Mouse (Mus musculus): ENCODE results near the gene Tex9. TPM values are rescaled to one million over a fixed set of nuclear protein-coding genes. Genes with fewer than 3 reads are reported as not detected.
"Not testable (repeated sequence)": the region's sequence is repeated elsewhere in the genome, so short reads cannot be mapped to it uniquely, and the experiment has no call there.

The Tex9 gene
- polyA plus RNA-seq, 1 experiment from 2014 or later = 61.7 TPM

DNA sequence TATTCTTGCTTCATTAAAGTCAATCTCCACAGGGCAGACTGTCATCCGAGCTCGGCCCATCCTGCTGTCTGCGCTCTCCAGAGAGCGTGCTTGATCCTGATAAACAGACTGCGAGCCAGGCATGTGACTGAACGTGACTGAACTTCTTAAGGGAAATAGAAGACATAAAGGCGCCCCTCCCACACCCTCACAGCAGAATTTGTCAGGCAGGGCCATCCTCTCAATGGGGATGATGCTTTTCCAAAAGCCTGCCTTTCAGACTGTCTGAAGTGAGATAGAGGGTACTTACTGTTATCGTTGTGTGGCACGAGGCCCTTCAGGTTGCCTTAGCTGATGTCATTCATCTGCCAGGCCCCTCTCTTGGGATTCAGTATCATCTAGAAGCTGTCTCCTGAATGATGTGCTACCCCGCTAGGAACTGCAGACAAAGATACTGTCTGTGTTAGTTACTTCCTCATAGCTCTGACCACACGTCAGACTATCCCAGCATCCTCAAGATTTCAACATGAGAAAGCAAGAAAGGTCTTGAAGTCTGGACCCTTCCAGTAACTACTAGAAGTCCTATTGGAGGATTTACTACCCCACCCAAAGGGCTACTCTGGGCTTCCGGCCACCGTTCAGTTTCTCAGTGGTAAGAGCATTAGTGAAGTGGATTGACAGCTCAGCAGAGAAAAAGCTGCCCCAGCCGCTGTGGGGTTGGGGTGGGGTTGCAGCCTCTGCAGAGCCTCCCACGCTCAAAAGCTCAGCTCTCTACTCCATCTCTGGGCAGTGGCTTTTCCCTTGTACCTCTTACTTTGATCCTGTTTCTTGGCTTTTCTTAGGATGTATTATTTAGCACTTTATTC lies 82.4 kb downstream of the Tex9 start:
- Histone ChIP-seq H3K9me3 (ENCODE audit: control insufficient read depth, low read length) (no peaks in the 10 kb centered on the region), H3K36me3 (ENCODE audit: control insufficient read depth, insufficient read depth, low read length) (no peaks in the 10 kb centered on the region), H3K27me3 (ENCODE audit: control insufficient read depth, insufficient read depth, low read length) (no peaks in the 10 kb centered on the region), H3K4me1 (ENCODE audit: control insufficient read depth, insufficient read depth, low read length) (no peaks in the 10 kb centered on the region), H3K4me3 (ENCODE audit: low read depth, low read length) (no peak overlapping the region), H3K27ac (ENCODE audit: low read depth, low read length) (no peak overlapping the region), H3K9ac (ENCODE audit: low read length) (no peak overlapping the region), H3K4me2 (no peak overlapping the region)
- ATAC-seq (ENCODE audit: low FRiP score) = peak; percentile 67; the same call in 1 of the 2 replicates
- WGBS = 50% methylated on average over 15 of the region's 15 CpGs
- DNase-seq (ENCODE audit: low spot score, missing footprints) = peak; percentile 82

DNA sequence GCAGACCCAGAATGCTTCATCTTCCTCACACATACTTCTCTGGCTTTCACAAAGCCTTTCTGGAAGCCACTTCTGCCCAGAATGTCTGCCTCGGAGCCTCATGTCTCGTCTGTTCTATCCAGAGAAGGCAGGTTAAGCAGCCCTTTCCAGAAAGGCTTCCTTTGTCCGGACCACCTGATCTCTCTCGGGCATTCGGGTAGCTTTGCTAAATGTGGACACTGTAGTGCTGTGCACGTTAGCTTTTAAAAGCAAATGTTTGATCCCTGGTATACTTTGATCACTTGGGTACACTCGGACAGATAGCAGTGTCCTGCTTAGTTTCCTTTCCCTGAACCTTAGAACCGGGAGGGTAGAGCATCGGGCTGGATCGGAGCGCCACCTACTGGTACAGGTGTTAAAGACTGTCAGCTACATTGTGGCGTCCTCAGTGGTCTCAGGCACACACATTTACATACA lies 83.9 kb downstream of the Tex9 start:
- Histone ChIP-seq H3K4me2 (peak overlapping the region; percentile 35), H3K36me3 (ENCODE audit: control insufficient read depth, insufficient read depth, low read length) (no peaks in the 10 kb centered on the region), H3K4me1 (ENCODE audit: control insufficient read depth, insufficient read depth, low read length) (no peaks in the 10 kb centered on the region), H3K9me3 (ENCODE audit: control insufficient read depth, low read length) (no peaks in the 10 kb centered on the region), H3K4me3 (ENCODE audit: low read depth, low read length) (no peak overlapping the region), H3K9ac (ENCODE audit: low read length) (peak overlapping the region; percentile 39), H3K27me3 (ENCODE audit: control insufficient read depth, insufficient read depth, low read length) (no peaks in the 10 kb centered on the region), H3K27ac (ENCODE audit: low read depth, low read length) (no peak overlapping the region)
- peak; percentile 98 for DNase-seq (ENCODE audit: low spot score, missing footprints)
- ATAC-seq (ENCODE audit: low FRiP score) = peak; percentile 76; the same call in 1 of the 2 replicates
- WGBS = 13% methylated on average over 12 of the region's 12 CpGs

GRCm38 (mm10) chr9:72405882-72406638 lies 86.0 kb downstream of the Tex9 start:
- Histone ChIP-seq H3K9me3 (ENCODE audit: control insufficient read depth, low read length) (no peaks in the 10 kb centered on the region), H3K4me3 (ENCODE audit: low read depth, low read length) (no peak overlapping the region), H3K4me1 (ENCODE audit: control insufficient read depth, insufficient read depth, low read length) (no peaks in the 10 kb centered on the region), H3K9ac (ENCODE audit: low read length) (no peak overlapping the region), H3K27me3 (ENCODE audit: control insufficient read depth, insufficient read depth, low read length) (no peaks in the 10 kb centered on the region), H3K36me3 (ENCODE audit: control insufficient read depth, insufficient read depth, low read length) (no peaks in the 10 kb centered on the region), H3K4me2 (no peak overlapping the region), H3K27ac (ENCODE audit: low read depth, low read length) (no peak overlapping the region)
- ATAC-seq (ENCODE audit: low FRiP score) (no peak), DNase-seq (ENCODE audit: low spot score, missing footprints) (peak; percentile 74)
- 90% methylated on average over 9 of the region's 9 CpGs for WGBS

DNA sequence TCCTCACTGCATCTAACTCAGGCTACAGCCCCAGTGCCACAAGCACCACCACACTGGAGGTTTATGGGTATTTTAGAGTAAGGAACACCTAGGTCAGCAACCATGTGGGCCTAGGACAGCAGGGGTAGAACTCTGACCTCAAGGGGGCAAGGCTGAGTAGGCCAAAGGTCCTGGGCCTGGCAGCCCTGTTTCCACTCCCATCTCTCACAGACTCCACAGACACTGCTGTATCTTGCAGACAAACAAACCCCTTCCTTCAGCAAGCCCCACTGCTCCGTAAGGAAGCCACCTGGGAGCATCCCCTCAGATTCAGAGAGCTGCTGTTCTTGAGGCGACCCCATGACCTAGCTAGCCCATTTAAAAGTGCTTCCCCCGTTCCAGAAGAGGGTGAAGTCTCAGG lies 87.1 kb downstream of the Tex9 start:
- WGBS = 77% methylated on average over 3 of the region's 3 CpGs
- H3K27ac ChIP-seq (ENCODE audit: low read depth, low read length) = no peak overlapping the region
- H3K4me1 ChIP-seq (ENCODE audit: control insufficient read depth, insufficient read depth, low read length) = no peaks in the 10 kb centered on the region
- H3K4me2 ChIP-seq = no peak overlapping the region
- H3K27me3 ChIP-seq (ENCODE audit: control insufficient read depth, insufficient read depth, low read length) = no peaks in the 10 kb centered on the region
- no peaks in the 10 kb centered on the region for H3K9me3 ChIP-seq (ENCODE audit: control insufficient read depth, low read length)
- H3K36me3 ChIP-seq (ENCODE audit: control insufficient read depth, insufficient read depth, low read length) = no peaks in the 10 kb centered on the region
- H3K9ac ChIP-seq (ENCODE audit: low read length) = no peak overlapping the region
- DNase-seq (ENCODE audit: low spot score, missing footprints) (peak; percentile 62), ATAC-seq (ENCODE audit: low FRiP score) (no peak)
- no peak overlapping the region for H3K4me3 ChIP-seq (ENCODE audit: low read depth, low read length)

GRCm38 (mm10) chr9:72404446-72404845 lies 87.6 kb downstream of the Tex9 start:
- WGBS = 84% methylated on average over 8 of the region's 8 CpGs
- no peak for ATAC-seq (ENCODE audit: low FRiP score)
- no peak overlapping the region for H3K4me3 ChIP-seq (ENCODE audit: low read depth, low read length)

GRCm38 (mm10) chr9:72403421-72403820 lies 88.6 kb downstream of the Tex9 start:
- H3K27me3 ChIP-seq (ENCODE audit: control insufficient read depth, insufficient read depth, low read length) = no peaks in the 10 kb centered on the region
- H3K4me1 ChIP-seq (ENCODE audit: control insufficient read depth, insufficient read depth, low read length) = no peaks in the 10 kb centered on the region
- ATAC-seq (ENCODE audit: low FRiP score) (no peak), DNase-seq (ENCODE audit: low spot score, missing footprints) (peak; percentile 19)
- H3K9me3 ChIP-seq (ENCODE audit: control insufficient read depth, low read length) = no peaks in the 10 kb centered on the region
- no peak overlapping the region for H3K4me3 ChIP-seq (ENCODE audit: low read depth, low read length)
- H3K4me2 ChIP-seq = no peak overlapping the region
- H3K27ac ChIP-seq (ENCODE audit: low read depth, low read length) = no peak overlapping the region
- H3K36me3 ChIP-seq (ENCODE audit: control insufficient read depth, insufficient read depth, low read length) = no peaks in the 10 kb centered on the region
- H3K9ac ChIP-seq (ENCODE audit: low read length) = no peak overlapping the region
- 79% methylated on average over 6 of the region's 6 CpGs for WGBS

More at GRCm38 (mm10) chr9:72404446-72404845, 87.6 kb downstream of the Tex9 start:
- DNase-seq (ENCODE audit: low spot score, missing footprints) = peak; percentile 57
- Histone ChIP-seq H3K36me3 (ENCODE audit: control insufficient read depth, insufficient read depth, low read length) (no peaks in the 10 kb centered on the region), H3K27me3 (ENCODE audit: control insufficient read depth, insufficient read depth, low read length) (no peaks in the 10 kb centered on the region), H3K9ac (ENCODE audit: low read length) (no peak overlapping the region), H3K27ac (ENCODE audit: low read depth, low read length) (no peak overlapping the region), H3K9me3 (ENCODE audit: control insufficient read depth, low read length) (no peaks in the 10 kb centered on the region), H3K4me2 (no peak overlapping the region), H3K4me1 (ENCODE audit: control insufficient read depth, insufficient read depth, low read length) (no peaks in the 10 kb centered on the region)

- H3K27me3 ChIP-seq (ENCODE audit: control insufficient read depth, insufficient read depth, low read length); H3K9me3 ChIP-seq (ENCODE audit: control insufficient read depth, low read length); H3K4me2 ChIP-seq; H3K4me3 ChIP-seq (ENCODE audit: low read depth, low read length); H3K27ac ChIP-seq (ENCODE audit: low read depth, low read length); ATAC-seq (ENCODE audit: low FRiP score); H3K36me3 ChIP-seq (ENCODE audit: control insufficient read depth, insufficient read depth, low read length); H3K4me1 ChIP-seq (ENCODE audit: control insufficient read depth, insufficient read depth, low read length); H3K9ac ChIP-seq (ENCODE audit: low read length): not testable (repeated sequence)
- 72% methylated on average over 4 of the region's 4 CpGs for WGBS
- peak; percentile 21 for DNase-seq (ENCODE audit: low spot score, missing footprints)
Measured at GRCm38 (mm10) chr9:72401769-72402168, 90.2 kb downstream of the Tex9 start.

Measured in midbrain, embryonic 11.5 days (tissue).